Mouse (Mus musculus) MEL (cell line): Measurements from ENCODE around the gene Egr2. TPM values are rescaled to one million over a fixed set of nuclear protein-coding genes. Genes with fewer than 3 reads are reported as not detected.

Experiments
- DNase-seq: peaks from one replicate; pipeline ENCODE4 v3.0.0; 2011; ENCODE audit warnings: low read depth, low spot score
- H3K27ac ChIP-seq: 2 replicates; pipeline ENCODE4 v1.5.1; 2012; ENCODE audit warnings: low read depth, mild to moderate bottlenecking, control low read depth, low read length, moderate library complexity; ENCODE audit not compliant: control insufficient read depth
- H3K27me3 ChIP-seq, 2 experiments: fragments of 150-350 bp in 1 of 2; sonication (generic) in 1 of 2; 2 replicates each; pipeline ENCODE4 v1.6.1; 2012; ENCODE audit warnings: low read length in 2 of 2, mild to moderate bottlenecking in 2 of 2, improper control_type of control experiment in 1 of 2, moderate library complexity in 1 of 2; ENCODE audit not compliant: insufficient read depth in 2 of 2, control insufficient read depth in 1 of 2
- H3K36me3 ChIP-seq, 2 experiments: 2 replicates each; pipeline ENCODE4 v1.6.1; 2012 to 2014; ENCODE audit warnings: low read length in 2 of 2, improper control_type of control experiment in 1 of 2, inconsistent platforms in 1 of 2, mild to moderate bottlenecking in 1 of 2; ENCODE audit not compliant: insufficient read depth in 2 of 2, control insufficient read depth in 1 of 2
- H3K4me1 ChIP-seq, 2 experiments: fragments of 150-350 bp in 1 of 2; sonication (generic) in 1 of 2; 2 replicates each; pipeline ENCODE4 v1.6.1; 2012; ENCODE audit warnings: low read length in 2 of 2, improper control_type of control experiment in 1 of 2, mild to moderate bottlenecking in 1 of 2; ENCODE audit not compliant: insufficient read depth in 2 of 2, control insufficient read depth in 1 of 2
- H3K4me3 ChIP-seq, 2 experiments: fragments of 150-350 bp in 1 of 2; sonication (generic) in 1 of 2; 2 replicates each; pipeline ENCODE4 v1.5.1; 2012; ENCODE audit warnings: low read depth in 2 of 2, low read length in 2 of 2, mild to moderate bottlenecking in 2 of 2, moderate library complexity in 2 of 2, control low read depth in 1 of 2, improper control_type of control experiment in 1 of 2; ENCODE audit not compliant: control insufficient read depth in 1 of 2, insufficient read depth in 1 of 2
- H3K79me2 ChIP-seq: 2 replicates; pipeline ENCODE4 v1.6.1; 2012; ENCODE audit warnings: mild to moderate bottlenecking, low read length, moderate library complexity; ENCODE audit not compliant: control insufficient read depth, poor library complexity, insufficient read depth
- H3K9ac ChIP-seq: 2 replicates; pipeline ENCODE4 v1.6.1; 2012; ENCODE audit warnings: low read depth, mild to moderate bottlenecking, control low read depth, low read length, moderate library complexity; ENCODE audit not compliant: control insufficient read depth, poor library complexity, severe bottlenecking
- H3K9me3 ChIP-seq: fragments of 150-350 bp; sonication (generic); replicated peaks from 2 replicates; pipeline ENCODE4 v1.6.1; 2012; ENCODE audit warnings: mild to moderate bottlenecking, low read length, improper control_type of control experiment, moderate library complexity; ENCODE audit not compliant: insufficient read depth
- BHLHE40 ChIP-seq: IDR thresholded peaks from 2 replicates; pipeline ENCODE4 v1.6.1; 2012; ENCODE audit warnings: low read depth, mild to moderate bottlenecking, inconsistent platforms, low read length, improper control_type of control experiment, borderline replicate concordance
- CHD1 ChIP-seq: IDR thresholded peaks from 2 replicates; pipeline ENCODE4 v1.6.1; 2012; ENCODE audit warnings: low read depth, mild to moderate bottlenecking, inconsistent platforms, low read length, improper control_type of control experiment
- CTCF ChIP-seq, 3 experiments: IDR thresholded peaks in 2 of 3; conservative IDR thresholded peaks in 1 of 3; 2 replicates each; pipeline ENCODE4 v1.5.1; 2011 to 2012; ENCODE audit warnings: low read length in 3 of 3, low read depth in 2 of 3, mild to moderate bottlenecking in 2 of 3, improper control_type of control experiment in 1 of 3, inconsistent platforms in 1 of 3, mixed read lengths in 1 of 3, moderate library complexity in 1 of 3; ENCODE audit not compliant: control insufficient read depth in 1 of 3, insufficient read depth in 1 of 3, poor library complexity in 1 of 3, severe bottlenecking in 1 of 3
- E2F4 ChIP-seq: IDR thresholded peaks from 2 replicates; pipeline ENCODE4 v1.6.1; 2011; ENCODE audit warnings: low read depth, low read length, improper control_type of control experiment, borderline replicate concordance
- ELF1 ChIP-seq: IDR thresholded peaks from 2 replicates; pipeline ENCODE4 v1.6.1; 2014; ENCODE audit warnings: low read depth, mild to moderate bottlenecking, inconsistent platforms, low read length, improper control_type of control experiment, moderate library complexity
- ETS1 ChIP-seq: IDR thresholded peaks from 2 replicates; pipeline ENCODE4 v1.6.1; 2012; ENCODE audit warnings: low read depth, mild to moderate bottlenecking, inconsistent platforms, low read length, improper control_type of control experiment, moderate library complexity
- GABPA ChIP-seq: IDR thresholded peaks from 2 replicates; pipeline ENCODE4 v1.6.1; 2012; ENCODE audit warnings: low read depth, mild to moderate bottlenecking, inconsistent platforms, low read length, improper control_type of control experiment, moderate library complexity
- GATA1 ChIP-seq: IDR thresholded peaks from 2 replicates; pipeline ENCODE4 v1.6.1; 2011; ENCODE audit warnings: low read depth, low read length, improper control_type of control experiment
- MAFK ChIP-seq: IDR thresholded peaks from 2 replicates; pipeline ENCODE4 v1.6.1; 2011; ENCODE audit warnings: low read depth, mild to moderate bottlenecking, low read length, improper control_type of control experiment, borderline replicate concordance
- MAX ChIP-seq: IDR thresholded peaks from 2 replicates; pipeline ENCODE4 v1.6.1; 2011; ENCODE audit warnings: low read length, improper control_type of control experiment
- MAZ ChIP-seq: IDR thresholded peaks from 2 replicates; pipeline ENCODE4 v1.6.1; 2012; ENCODE audit warnings: low read depth, mild to moderate bottlenecking, inconsistent platforms, low read length, improper control_type of control experiment
- MEF2A ChIP-seq: IDR thresholded peaks from 2 replicates; pipeline ENCODE4 v1.6.1; 2014; ENCODE audit warnings: low read depth, mild to moderate bottlenecking, inconsistent platforms, low read length, improper control_type of control experiment; ENCODE audit not compliant: poor library complexity, insufficient replicate concordance, severe bottlenecking; ENCODE audit errors: extremely low read depth
- MXI1 ChIP-seq: IDR thresholded peaks from 2 replicates; pipeline ENCODE4 v1.6.1; 2011; ENCODE audit warnings: mild to moderate bottlenecking, low read depth, low read length, improper control_type of control experiment
- MYB ChIP-seq: IDR thresholded peaks from 2 replicates; pipeline ENCODE4 v1.6.1; 2011; ENCODE audit warnings: mild to moderate bottlenecking, low read depth, low read length, improper control_type of control experiment
- MYC ChIP-seq: IDR thresholded peaks from 2 replicates; pipeline ENCODE4 v1.6.1; 2011; ENCODE audit warnings: low read depth, mild to moderate bottlenecking, low read length, improper control_type of control experiment, moderate library complexity
- NELFE ChIP-seq: IDR thresholded peaks from 2 replicates; pipeline ENCODE4 v1.6.1; 2011; ENCODE audit warnings: low read depth, low read length, improper control_type of control experiment
- NRF1 ChIP-seq: IDR thresholded peaks from 2 replicates; pipeline ENCODE4 v1.6.1; 2014; ENCODE audit warnings: low read depth, mild to moderate bottlenecking, inconsistent platforms, low read length, improper control_type of control experiment, moderate library complexity; ENCODE audit not compliant: poor library complexity, insufficient read depth, severe bottlenecking
- POLR2AphosphoS5 ChIP-seq: IDR thresholded peaks from 2 replicates; pipeline ENCODE4 v1.6.1; 2012; ENCODE audit warnings: low read depth, borderline replicate concordance, mild to moderate bottlenecking, inconsistent platforms, low read length, moderate library complexity, mixed read lengths
- SIN3A ChIP-seq: IDR thresholded peaks from 2 replicates; pipeline ENCODE4 v1.6.1; 2012; ENCODE audit warnings: low read length, improper control_type of control experiment, inconsistent platforms
- SMC3 ChIP-seq: IDR thresholded peaks from 2 replicates; pipeline ENCODE4 v1.6.1; 2011; ENCODE audit warnings: low read depth, low read length, improper control_type of control experiment
- TBP ChIP-seq: IDR thresholded peaks from 2 replicates; pipeline ENCODE4 v1.8.0; 2011; ENCODE audit warnings: low read depth, low read length, improper control_type of control experiment
- USF2 ChIP-seq, 2 experiments: IDR thresholded peaks; 2 replicates each; pipeline ENCODE4 v1.6.1; 2011 to 2012; ENCODE audit warnings: improper control_type of control experiment in 2 of 2, low read length in 2 of 2, borderline replicate concordance in 1 of 2, inconsistent platforms in 1 of 2, low read depth in 1 of 2, mild to moderate bottlenecking in 1 of 2; ENCODE audit not compliant: insufficient read depth in 1 of 2
- ZC3H11A ChIP-seq: IDR thresholded peaks from 2 replicates; pipeline ENCODE4 v1.6.1; 2012; ENCODE audit warnings: low read depth, mild to moderate bottlenecking, inconsistent platforms, low read length, improper control_type of control experiment
- ZMIZ1 ChIP-seq: IDR thresholded peaks from 2 replicates; pipeline ENCODE4 v1.6.1; 2012; ENCODE audit warnings: low read depth, mild to moderate bottlenecking, inconsistent platforms, low read length, improper control_type of control experiment, moderate library complexity
- ZNF384 ChIP-seq: IDR thresholded peaks from 2 replicates; pipeline ENCODE4 v1.6.1; 2012; ENCODE audit warnings: low read depth, mild to moderate bottlenecking, inconsistent platforms, low read length, improper control_type of control experiment
- polyA plus RNA-seq, 2 experiments: library from polyadenylated mRNA; stranded (reverse) in 1 of 2; unstranded in 1 of 2; fragments of >175 nt in 1 of 2; fragments of >200 nt in 1 of 2; gene quantifications; 2 replicates each; pipeline versions ENCODE4 v1.2.1 to v1.2.4; 2012; ENCODE audit warnings: low replicate concordance in 2 of 2, low read depth in 1 of 2; ENCODE audit not compliant: insufficient read length in 2 of 2, insufficient read depth in 1 of 2, missing spikeins in 1 of 2
- total RNA-seq: library from RNA; depleted of rRNA; stranded (reverse); fragments of 300-350 nt; gene quantifications from 2 replicates; pipeline ENCODE4 v1.2.3, GENCODE M21; 2012

Gene Egr2
- total and polyA plus RNA-seq, 3 experiments = 0.23 to 0.24 TPM; not detected in 1

DNA sequence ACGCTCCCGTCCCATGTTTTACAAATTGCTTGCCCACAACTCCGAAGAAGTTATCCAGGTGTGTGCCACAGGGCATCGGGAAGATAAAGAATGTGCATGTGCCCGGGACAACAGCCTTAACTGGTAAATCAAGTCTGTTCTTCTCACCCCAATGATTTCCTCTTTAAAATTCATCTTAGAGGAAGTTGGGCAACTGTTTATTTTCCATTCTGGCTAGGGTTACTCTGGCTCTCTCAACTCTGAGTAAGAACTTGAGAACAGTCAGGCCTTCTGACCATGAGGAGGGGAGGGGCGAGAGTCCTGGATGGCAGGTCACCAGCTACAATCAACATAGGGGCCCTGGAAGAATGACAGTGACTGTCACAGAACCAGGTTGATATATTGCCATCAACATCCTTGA lies 45.4 kb upstream of the Egr2 start:
- no peak overlapping the region for H3K27ac ChIP-seq
- no peaks in the 10 kb centered on the region for H3K27me3 ChIP-seq
- no peak overlapping the region for H3K4me3 ChIP-seq
- H3K79me2 ChIP-seq = no peaks in the 10 kb centered on the region
- no peaks in the 10 kb centered on the region for H3K36me3 ChIP-seq
- no peaks in the 10 kb centered on the region for H3K4me1 ChIP-seq
- DNase-seq = no peak
- H3K9me3 ChIP-seq = no peaks in the 10 kb centered on the region
- H3K9ac ChIP-seq = no peak overlapping the region
- no peak for TF ChIP-seq BHLHE40
- TF ChIP-seq SIN3A = no peak
- no peak for TF ChIP-seq ZNF384
- no peak for TF ChIP-seq E2F4
- no peak for TF ChIP-seq MAZ
- TF ChIP-seq MEF2A = no peak
- TF ChIP-seq MAX = no peak
- no peak for TF ChIP-seq ELF1
- TF ChIP-seq ZC3H11A = no peak
- TF ChIP-seq ETS1 = no peak
- no peak for TF ChIP-seq NRF1
- no peak for TF ChIP-seq ZMIZ1
- TF ChIP-seq POLR2AphosphoS5 = no peak
- no peak for TF ChIP-seq TBP
- no peak for TF ChIP-seq SMC3
- TF ChIP-seq CTCF (IDR thresholded peaks at IDR 0.05 in 2 of 3, conservative IDR thresholded peaks at IDR 0.05 in 1 of 3; ENCODE audit: control insufficient read depth in 1 of 3, insufficient read depth in 1 of 3, low read depth in 2 of 3, low read length in 3 of 3, poor library complexity in 1 of 3, severe bottlenecking in 1 of 3) = no peak
- TF ChIP-seq NELFE = no peak
- TF ChIP-seq MXI1 = no peak

DNA sequence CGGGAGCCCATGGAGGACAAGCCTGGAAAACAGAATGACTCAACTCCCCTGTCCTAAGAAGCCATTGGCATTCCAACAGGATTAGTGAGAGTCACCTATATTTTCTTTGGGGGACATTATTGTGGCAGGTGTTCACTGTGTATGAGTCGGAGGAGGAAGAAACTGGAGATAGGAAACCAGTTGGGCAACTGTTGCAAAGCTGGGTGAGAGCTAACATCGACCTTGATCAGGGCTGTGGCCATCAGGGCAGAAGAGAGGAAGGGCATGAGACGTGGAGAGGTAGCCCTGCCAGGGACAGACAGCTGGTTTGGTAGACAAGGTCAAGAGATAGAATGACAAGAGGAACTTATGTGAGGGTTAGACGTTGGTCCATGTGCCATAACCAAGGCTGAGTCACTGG lies 44.6 kb upstream of the Egr2 start:
- no peak for DNase-seq
- Histone ChIP-seq H3K4me1 (no peaks in the 10 kb centered on the region), H3K9ac (no peak overlapping the region), H3K79me2 (no peaks in the 10 kb centered on the region), H3K27ac (no peak overlapping the region), H3K9me3 (no peaks in the 10 kb centered on the region), H3K27me3 (no peaks in the 10 kb centered on the region), H3K4me3 (no peak overlapping the region), H3K36me3 (no peaks in the 10 kb centered on the region)
- TF ChIP-seq GATA1 (no peak), CHD1 (no peak), SIN3A (no peak), SMC3 (no peak), MYB (no peak), NELFE (no peak), GABPA (no peak), MYC (no peak), USF2 (IDR thresholded peaks at IDR 0.05; ENCODE audit: borderline replicate concordance in 1 of 2, insufficient read depth in 1 of 2, low read depth in 1 of 2, low read length in 2 of 2) (no peak), NRF1 (no peak), ETS1 (no peak), ZC3H11A (no peak), MAFK (no peak), E2F4 (no peak)
